Mouse (Mus musculus): ENCODE results near the gene Zranb3. TPM values are rescaled to one million over a fixed set of nuclear protein-coding genes. Genes with fewer than 3 reads are reported as not detected.

Gene Zranb3
- polyA plus RNA-seq (2012; rRNA removed) = 0.28 and 0.31 TPM in 2 replicates

DNA sequence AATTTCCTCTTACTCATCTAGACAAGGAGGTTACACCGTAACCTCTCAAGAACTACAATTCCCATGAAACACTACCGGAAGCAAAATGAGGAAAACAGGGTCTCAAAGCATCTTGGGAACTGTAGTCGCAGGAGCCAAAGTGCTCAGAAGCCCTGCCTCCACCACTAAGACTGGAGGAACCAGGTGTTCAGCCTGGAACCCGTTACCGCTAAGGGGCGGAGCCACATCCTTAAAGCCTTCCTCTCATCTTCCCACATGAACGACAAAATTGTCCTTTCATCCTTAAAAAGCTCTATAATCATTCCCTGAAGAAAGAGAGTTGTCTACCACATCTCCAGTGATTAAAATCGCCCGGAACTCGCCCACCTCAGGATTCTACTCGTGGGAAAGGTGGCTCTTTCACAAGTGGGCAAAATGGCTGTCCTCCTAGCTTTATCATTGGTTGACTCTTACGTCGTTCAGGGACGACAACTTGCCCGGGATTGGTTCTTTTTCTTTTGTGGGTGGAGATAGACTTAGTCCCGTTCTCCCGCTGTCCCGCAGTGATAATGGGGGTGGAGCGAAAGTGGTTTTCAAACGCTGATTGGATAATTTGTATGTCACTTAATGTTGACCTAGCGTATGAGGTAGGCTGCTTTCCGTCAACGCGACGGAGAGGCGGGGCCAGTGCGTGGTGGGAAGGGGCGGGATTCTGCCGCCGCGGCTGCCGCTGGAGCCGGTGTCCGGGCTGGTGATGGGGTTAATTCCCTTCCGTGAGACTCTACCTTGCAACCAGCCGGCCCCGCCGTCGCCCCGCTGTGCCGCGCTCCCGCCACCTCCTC is at the start of gene Zranb3, which contains the start of gene R3hdm1:
Zranb3 (minus strand) TSS at position 407 of the 821 bp plus-strand sequence.
R3hdm1 (plus strand) TSS at position 661 of the 821 bp plus-strand sequence.

Other genes starting within 250 kb of the Zranb3 start
- gene Map3k19, start 248.0 kb downstream of the Zranb3 start, polyA plus RNA-seq (2012; rRNA removed) = not detected in 2 replicates
- gene Rab3gap1, start 234.3 kb downstream of the Zranb3 start, polyA plus RNA-seq (2012; rRNA removed) = 9.9 and 13.6 TPM in 2 replicates
- gene R3hdm1, start 254 bp upstream of the Zranb3 start, polyA plus RNA-seq (2012; rRNA removed) = 15.3 and 21.4 TPM in 2 replicates
- 7.0 and 7.7 TPM in 2 replicates for gene Ubxn4, start 140.9 kb upstream of the Zranb3 start, polyA plus RNA-seq (2012; rRNA removed)
- gene Lct, start 225.3 kb upstream of the Zranb3 start, polyA plus RNA-seq (2012; rRNA removed) = 0.09 and 0.15 TPM in 2 replicates

Measured in stomach, adult 2 months (tissue).